Mouse (Mus musculus) midbrain, postnatal 0 days (tissue): ENCODE measurements around the gene Gm10778. TPM values are rescaled to one million over a fixed set of nuclear protein-coding genes. Genes with fewer than 3 reads are reported as not detected.

ENCODE experiments used
- ATAC-seq: fragments of 200-750 bp; cut with Nextera tagmentation; 2 replicates; pipeline ENCODE4 v1.8.0; 2017; ENCODE audit warnings: moderate number of reproducible peaks, mild to moderate bottlenecking, moderate TSS enrichment, moderate library complexity; ENCODE audit not compliant: low FRiP score
- DNase-seq: peaks from one replicate; pipeline ENCODE4 v3.0.0-alpha.2; 2015; ENCODE audit warnings: low spot score
- H3K27ac ChIP-seq: fragments of 300-500 bp; sonication (generic); 2 replicates; pipeline ENCODE4 v1.5.1; 2014; ENCODE audit warnings: low read depth, mild to moderate bottlenecking, low read length, mixed read lengths
- H3K27me3 ChIP-seq: fragments of 300-500 bp; sonication (generic); 2 replicates; pipeline ENCODE4 v1.6.1; 2014; ENCODE audit warnings: low read length, control low read depth, mixed read lengths; ENCODE audit not compliant: insufficient read depth
- H3K36me3 ChIP-seq: fragments of 300-500 bp; sonication (generic); 2 replicates; pipeline ENCODE4 v1.6.1; 2014; ENCODE audit warnings: low read length, control low read depth, mixed read lengths; ENCODE audit not compliant: insufficient read depth
- H3K4me1 ChIP-seq: fragments of 300-500 bp; sonication (generic); 2 replicates; pipeline ENCODE4 v1.6.1; 2014; ENCODE audit warnings: mild to moderate bottlenecking, control low read depth, antibody characterized with exemption, low read length, mixed read lengths; ENCODE audit not compliant: insufficient read depth
- H3K4me2 ChIP-seq: fragments of 300-500 bp; sonication (generic); 2 replicates; pipeline ENCODE4 v1.6.1; 2014; ENCODE audit warnings: low read depth, mild to moderate bottlenecking, low read length, mixed read lengths; ENCODE audit not compliant: poor library complexity, severe bottlenecking
- H3K4me3 ChIP-seq: fragments of 300-500 bp; sonication (generic); 2 replicates; pipeline ENCODE4 v1.5.1; 2014; ENCODE audit warnings: low read depth, mild to moderate bottlenecking, low read length, moderate library complexity
- H3K9ac ChIP-seq: fragments of 300-500 bp; sonication (generic); replicated peaks from 2 replicates; pipeline ENCODE4 v1.6.1; 2014; ENCODE audit warnings: mild to moderate bottlenecking, low read length, moderate library complexity, mixed read lengths; ENCODE audit not compliant: poor library complexity, severe bottlenecking
- H3K9me3 ChIP-seq: fragments of 300-500 bp; sonication (generic); 2 replicates; pipeline ENCODE4 v1.6.1; 2016; ENCODE audit warnings: low read length, control low read depth
- CTCF ChIP-seq: IDR thresholded peaks from 2 replicates; pipeline ENCODE4 v1.5.1; 2016; ENCODE audit warnings: antibody characterized with exemption, mild to moderate bottlenecking
- WGBS: fragments of 180-500 bp; shearing (Covaris S2); extraction: QIAGEN DNeasy Blood & Tissue Kit; methylation state at CpG from one replicate; pipeline ENCODE4 v1.1.7; 2014; 5-methylcytosine and 5-hydroxymethylcytosine counted together
- polyA plus RNA-seq: library from polyadenylated mRNA; unstranded; fragments of >200 nt; fragmentation: Nextera tagmentation; extraction: Ambion mirVana; gene quantifications from 2 replicates; pipeline ENCODE4 v1.2.1, GENCODE M21; 2015
- total RNA-seq: library from RNA; depleted of rRNA; stranded (reverse); fragments of >200 nt; gene quantifications from 2 replicates; pipeline ENCODE4 v1.2.3, GENCODE M21; 2014

The Gm10778 gene
- total and polyA plus RNA-seq, 2 experiments from 2014 or later, result 2.9 to 3.3 TPM

- H3K4me1 ChIP-seq, result 0 out of 2 replicates have a peak, but pooled peaks cover 4% of the 10 kb centered on the region
- ATAC-seq (no peak), DNase-seq (no peak)
- H3K27me3 ChIP-seq, result no peaks in the 10 kb centered on the region
- TF ChIP-seq CTCF, result peak; percentile 57
- H3K9ac ChIP-seq, result no peak overlapping the region
- no peak overlapping the region for H3K4me3 ChIP-seq
- 96% methylated on average over 1 of the region's 1 CpGs for WGBS
- no peak overlapping the region for H3K4me2 ChIP-seq
- H3K9me3 ChIP-seq, result no peaks in the 10 kb centered on the region
- H3K36me3 ChIP-seq, result no peaks in the 10 kb centered on the region
- H3K27ac ChIP-seq, result no peak overlapping the region
Measured at GRCm38 (mm10) chr10:81608308-81608707, 40.6 kb upstream of the Gm10778 start.

GRCm38 (mm10) chr10:81612779-81613178 lies 36.1 kb upstream of the Gm10778 start:
- WGBS, result 71% methylated on average over 3 of the region's 3 CpGs
- DNase-seq (no peak), ATAC-seq (no peak)
- no peak for TF ChIP-seq CTCF
- Histone ChIP-seq H3K36me3 (no peaks in the 10 kb centered on the region), H3K4me2 (no peak overlapping the region), H3K4me1 (no peaks in the 10 kb centered on the region), H3K4me3 (no peak overlapping the region), H3K27ac (no peak overlapping the region), H3K9ac (no peak overlapping the region), H3K27me3 (no peaks in the 10 kb centered on the region), H3K9me3 (no peaks in the 10 kb centered on the region)

DNA sequence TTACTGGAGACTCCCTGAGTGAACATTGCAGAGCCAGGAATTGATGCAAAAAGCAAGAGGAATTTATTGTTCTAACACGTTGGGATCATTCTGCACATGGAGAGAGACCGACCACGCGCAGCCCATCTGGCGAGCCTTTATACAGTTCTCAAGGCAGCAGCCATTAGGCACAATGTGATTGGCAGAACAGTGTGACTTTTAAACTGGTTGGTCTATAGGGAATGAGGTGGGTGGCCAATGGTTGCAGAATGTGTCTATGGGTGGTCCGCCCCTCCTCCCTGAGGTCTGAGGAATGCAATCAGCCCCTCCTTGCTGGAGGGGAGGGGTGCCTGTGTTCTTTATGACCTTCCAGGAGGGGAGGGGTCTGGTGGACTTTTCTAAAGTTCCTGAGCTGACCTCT lies 33.4 kb upstream of the Gm10778 start:
- DNase-seq (no peak), ATAC-seq (no peak)
- no peaks in the 10 kb centered on the region for H3K27me3 ChIP-seq
- no peaks in the 10 kb centered on the region for H3K9me3 ChIP-seq
- no peak overlapping the region for H3K4me2 ChIP-seq
- H3K4me1 ChIP-seq, result no peaks in the 10 kb centered on the region
- TF ChIP-seq CTCF, result no peak
- no peaks in the 10 kb centered on the region for H3K36me3 ChIP-seq
- H3K27ac ChIP-seq, result no peak overlapping the region
- 76% methylated on average over 6 of the region's 6 CpGs for WGBS
- H3K9ac ChIP-seq, result no peak overlapping the region
- H3K4me3 ChIP-seq, result no peak overlapping the region

- H3K27me3 ChIP-seq, result no peaks in the 10 kb centered on the region
- no peak for ATAC-seq
- H3K4me3 ChIP-seq, result no peak overlapping the region
- no peak for DNase-seq
- no peak overlapping the region for H3K9ac ChIP-seq
- H3K4me2 ChIP-seq, result no peak overlapping the region
- WGBS, result 91% methylated on average over 5 of the region's 5 CpGs
- no peaks in the 10 kb centered on the region for H3K4me1 ChIP-seq
- H3K36me3 ChIP-seq, result peaks cover 15% of the 10 kb centered on the region
- TF ChIP-seq CTCF, result no peak
- H3K27ac ChIP-seq, result no peak overlapping the region
- H3K9me3 ChIP-seq, result no peaks in the 10 kb centered on the region
Measured at GRCm38 (mm10) chr10:81619976-81620375, 28.9 kb upstream of the Gm10778 start.

- Histone ChIP-seq H3K4me1 (no peaks in the 10 kb centered on the region), H3K9me3 (no peaks in the 10 kb centered on the region), H3K4me3 (no peak overlapping the region), H3K27ac (no peak overlapping the region), H3K36me3 (peaks cover 15% of the 10 kb centered on the region), H3K9ac (no peak overlapping the region), H3K4me2 (no peak overlapping the region), H3K27me3 (no peaks in the 10 kb centered on the region)
- no peak for DNase-seq
- ATAC-seq, result no peak
- WGBS, result 57% methylated on average over 9 of the region's 9 CpGs
- no peak for TF ChIP-seq CTCF
Measured at GRCm38 (mm10) chr10:81620786-81621185, 28.1 kb upstream of the Gm10778 start.

DNA sequence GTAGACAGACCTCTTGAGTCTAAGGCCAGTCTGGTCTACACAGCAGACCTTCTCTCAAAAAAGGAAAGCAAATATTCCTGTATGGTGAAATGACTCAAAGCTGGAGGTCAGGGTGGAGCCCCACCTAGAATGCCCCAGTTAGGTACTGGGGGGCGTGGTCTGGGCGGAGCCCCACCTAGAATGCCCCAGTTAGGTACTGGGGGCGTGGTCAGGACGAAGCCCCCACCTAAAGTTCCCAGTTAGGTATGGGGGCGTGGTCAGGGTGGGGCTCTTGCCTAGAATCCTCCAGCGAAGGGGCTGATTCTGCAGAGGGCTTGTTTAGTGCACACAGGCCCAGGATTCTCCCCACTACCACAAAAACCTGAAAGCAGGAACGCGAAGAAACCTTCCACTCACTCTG lies 25.4 kb upstream of the Gm10778 start:
- 57% methylated on average over 8 of the region's 8 CpGs for WGBS

More for the DNA sequence above, 25.4 kb upstream of the Gm10778 start:
- no peak for ATAC-seq
- H3K4me1 ChIP-seq, result peaks cover 6% of the 10 kb centered on the region; the same call in 1 of the 2 replicates
- no peak overlapping the region for H3K4me3 ChIP-seq
- DNase-seq, result no peak
- no peak overlapping the region for H3K4me2 ChIP-seq
- no peaks in the 10 kb centered on the region for H3K9me3 ChIP-seq
- no peak overlapping the region for H3K9ac ChIP-seq
- no peak for TF ChIP-seq CTCF
- peaks cover 15% of the 10 kb centered on the region for H3K36me3 ChIP-seq
- no peaks in the 10 kb centered on the region for H3K27me3 ChIP-seq
- H3K27ac ChIP-seq, result no peak overlapping the region
